Mouse (Mus musculus): ENCODE measurements at regions not wholly inside any gene's neighbourhood (a gene's known extent, or its start where the extent isn't known, plus 50 kb on each side); places are given as distances from the start of the nearest gene placed in this dataset.
A peak's percentile ranks its signal among the peaks of the same experiment; 100 is the strongest.

- Histone ChIP-seq H3K4me1 (replicated peaks) (peaks cover 52% of the 10 kb centered on the region), H3K27me3 (no peaks in the 10 kb centered on the region), H3K4me3 (no peak overlapping the region), H3K36me3 (no peaks in the 10 kb centered on the region), H3K9me3 (no peaks in the 10 kb centered on the region), H3K27ac (no peak overlapping the region), H3K4me2 (no peak overlapping the region), H3K9ac (no peak overlapping the region)
- whole genome bisulfite sequencing, result 82% methylated on average over 1 of the region's 1 CpGs
- no peak for ATAC-seq (ENCODE audit: low FRiP score)
Observed at GRCm38 (mm10) chr14:24757843-24758242, 270.9 kb downstream of the Rps24 start.

DNA sequence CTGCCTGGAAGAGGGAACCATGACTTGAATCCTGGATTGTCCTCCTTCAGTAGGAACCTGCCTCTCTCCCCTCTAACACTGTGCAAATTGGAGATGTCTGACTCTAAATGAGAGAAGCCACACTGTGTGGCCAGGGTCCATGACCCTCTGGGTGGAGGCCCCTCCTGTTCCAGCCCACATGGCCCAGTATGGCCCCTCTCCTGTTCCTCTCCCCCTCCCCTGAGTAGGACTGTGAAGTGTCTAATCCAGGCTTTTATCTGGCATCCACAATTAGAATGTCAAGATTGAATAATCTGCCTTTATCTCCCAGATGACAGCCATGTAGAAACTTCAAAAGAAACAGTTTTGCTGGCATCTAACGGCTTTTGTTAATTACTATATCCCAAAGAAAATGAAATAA lies 274.0 kb downstream of the Rps24 start:
- no peaks in the 10 kb centered on the region for H3K27me3 ChIP-seq
- H3K4me2 ChIP-seq, result no peak overlapping the region
- 0 out of 2 replicates have a peak overlapping the region, but pooled peaks have one; percentile 37 for H3K27ac ChIP-seq
- H3K4me3 ChIP-seq, result no peak overlapping the region
- no peak overlapping the region for H3K9ac ChIP-seq
- no peak for ATAC-seq (ENCODE audit: low FRiP score)
- H3K36me3 ChIP-seq, result no peaks in the 10 kb centered on the region
- H3K4me1 ChIP-seq (replicated peaks), result peaks cover 80% of the 10 kb centered on the region
- no peaks in the 10 kb centered on the region for H3K9me3 ChIP-seq
- 59% methylated on average over 1 of the region's 1 CpGs for WGBS

GRCm38 (mm10) chr14:24762468-24763274 lies 275.7 kb downstream of the Rps24 start:
- H3K27me3 ChIP-seq, result no peaks in the 10 kb centered on the region
- peaks cover 72% of the 10 kb centered on the region for H3K4me1 ChIP-seq (replicated peaks)
- no peak overlapping the region for H3K9ac ChIP-seq
- H3K27ac ChIP-seq, result peak overlapping the region; percentile 93
- no peak overlapping the region for H3K4me2 ChIP-seq
- 14% methylated on average over 7 of the region's 7 CpGs for WGBS
- no peaks in the 10 kb centered on the region for H3K9me3 ChIP-seq
- no peak overlapping the region for H3K4me3 ChIP-seq
- no peaks in the 10 kb centered on the region for H3K36me3 ChIP-seq
- peak; percentile 37; the same call in 1 of the 2 replicates for ATAC-seq (ENCODE audit: low FRiP score)

DNA sequence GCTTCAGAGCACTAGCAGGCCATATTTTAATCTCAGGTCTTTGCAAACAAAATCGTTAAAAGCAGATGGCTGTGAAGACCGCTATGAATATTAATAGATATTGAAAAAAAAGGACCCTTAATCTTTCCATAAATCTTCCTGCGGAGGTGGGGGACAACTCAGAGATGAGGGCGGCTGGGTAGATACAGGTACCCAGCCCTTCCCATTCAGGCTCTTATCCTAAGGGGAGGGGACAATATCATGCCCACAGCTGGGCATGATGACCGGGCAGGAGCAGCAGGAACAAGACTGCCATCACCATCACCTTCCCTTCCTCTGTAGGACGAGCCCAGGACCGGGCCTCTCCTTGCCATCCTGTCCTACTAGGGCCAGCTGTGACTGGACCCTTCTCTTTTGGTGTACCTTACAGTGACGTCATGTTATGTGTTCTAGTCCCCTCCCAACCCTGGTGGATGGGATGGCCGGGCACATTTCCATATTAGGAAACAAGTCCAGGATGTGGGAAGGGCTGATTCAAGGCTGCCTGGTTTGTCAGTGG lies 276.4 kb downstream of the Rps24 start:
- Histone ChIP-seq H3K9me3 (no peaks in the 10 kb centered on the region), H3K4me2 (no peak overlapping the region), H3K36me3 (no peaks in the 10 kb centered on the region), H3K27ac (peak overlapping the region; percentile 93), H3K4me1 (replicated peaks) (peaks cover 66% of the 10 kb centered on the region), H3K4me3 (no peak overlapping the region), H3K27me3 (no peaks in the 10 kb centered on the region), H3K9ac (no peak overlapping the region)
- WGBS, result 49% methylated on average over 9 of the region's 9 CpGs
- ATAC-seq (ENCODE audit: low FRiP score), result peak; percentile 59

DNA sequence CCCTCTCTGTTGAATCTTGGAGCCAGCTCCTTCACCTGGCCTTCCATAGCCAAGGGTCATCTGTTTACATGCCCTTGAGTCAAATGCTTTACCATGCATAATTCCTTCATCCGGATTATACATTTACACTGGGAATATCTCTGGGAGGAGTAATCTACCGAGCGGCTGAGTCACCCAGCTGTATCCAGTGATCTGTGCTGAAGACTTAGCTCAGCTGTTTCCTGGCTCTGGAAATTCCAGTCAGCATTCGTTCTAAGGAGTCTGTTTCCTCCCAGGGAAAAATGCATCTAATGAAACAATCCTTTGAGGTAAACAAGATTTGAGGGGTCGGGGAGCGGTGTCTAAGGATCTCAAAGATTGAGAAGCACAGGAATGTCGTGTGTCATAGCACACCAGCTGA lies 276.9 kb downstream of the Rps24 start:
- WGBS, result 47% methylated on average over 7 of the region's 7 CpGs
- no peak overlapping the region for H3K9ac ChIP-seq

DNA sequence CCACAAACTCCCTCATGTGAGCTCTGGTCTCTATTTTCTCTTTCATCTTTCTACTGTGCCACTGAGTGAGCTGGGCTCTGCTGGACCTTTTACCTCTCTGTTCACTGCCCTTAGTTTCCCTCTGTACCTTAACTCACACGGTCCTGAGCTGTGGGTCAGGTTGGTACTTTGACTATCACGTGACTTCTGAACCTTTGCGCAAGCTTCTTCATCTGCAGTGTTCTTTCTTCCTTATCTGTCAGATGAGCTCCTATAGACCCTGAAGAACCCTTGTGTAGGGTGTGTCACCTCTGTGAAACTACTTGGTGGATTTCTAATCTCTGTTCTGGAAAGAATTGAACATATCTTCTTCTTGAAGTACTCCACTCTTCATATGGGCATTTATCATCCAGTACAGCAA lies 279.3 kb downstream of the Rps24 start:
- peaks cover 70% of the 10 kb centered on the region for H3K4me1 ChIP-seq (replicated peaks)
- H3K36me3 ChIP-seq, result no peaks in the 10 kb centered on the region
- H3K27ac ChIP-seq, result peak overlapping the region; percentile 23; the same call in 1 of the 2 replicates
- H3K27me3 ChIP-seq, result no peaks in the 10 kb centered on the region
- WGBS, result 89% methylated on average over 3 of the region's 3 CpGs
- no peak for ATAC-seq (ENCODE audit: low FRiP score)
- H3K4me3 ChIP-seq, result no peak overlapping the region
- H3K9me3 ChIP-seq, result no peaks in the 10 kb centered on the region
- no peak overlapping the region for H3K9ac ChIP-seq
- H3K4me2 ChIP-seq, result no peak overlapping the region

More for the DNA sequence above, 276.9 kb downstream of the Rps24 start:
- Histone ChIP-seq H3K4me2 (no peak overlapping the region), H3K36me3 (no peaks in the 10 kb centered on the region), H3K9me3 (no peaks in the 10 kb centered on the region), H3K4me1 (replicated peaks) (peaks cover 66% of the 10 kb centered on the region), H3K27ac (peak overlapping the region; percentile 93), H3K27me3 (no peaks in the 10 kb centered on the region), H3K4me3 (no peak overlapping the region)
- no peak for ATAC-seq (ENCODE audit: low FRiP score)

- Histone ChIP-seq H3K4me2 (no peak overlapping the region), H3K27ac (no peak overlapping the region), H3K4me3 (no peak overlapping the region), H3K27me3 (no peaks in the 10 kb centered on the region), H3K36me3 (no peaks in the 10 kb centered on the region), H3K4me1 (replicated peaks) (peaks cover 68% of the 10 kb centered on the region), H3K9ac (no peak overlapping the region), H3K9me3 (no peaks in the 10 kb centered on the region)
- ATAC-seq (ENCODE audit: low FRiP score), result no peak
- whole genome bisulfite sequencing, result 87% methylated on average over 2 of the region's 2 CpGs
Observed at GRCm38 (mm10) chr14:24766690-24767089, 279.8 kb downstream of the Rps24 start.

- ATAC-seq (ENCODE audit: low FRiP score), result no peak
- WGBS, result 78% methylated on average over 5 of the region's 5 CpGs
- Histone ChIP-seq H3K4me2 (no peak overlapping the region), H3K9me3 (no peaks in the 10 kb centered on the region), H3K4me1 (replicated peaks) (peaks cover 70% of the 10 kb centered on the region), H3K36me3 (no peaks in the 10 kb centered on the region), H3K9ac (no peak overlapping the region), H3K27ac (no peak overlapping the region), H3K4me3 (no peak overlapping the region), H3K27me3 (no peaks in the 10 kb centered on the region)
Observed at GRCm38 (mm10) chr14:24767316-24767715, 280.4 kb downstream of the Rps24 start.

GRCm38 (mm10) chr14:24767964-24768363 lies 281.0 kb downstream of the Rps24 start:
- ATAC-seq (ENCODE audit: low FRiP score), result no peak
- H3K4me1 ChIP-seq (replicated peaks), result peaks cover 63% of the 10 kb centered on the region
- H3K36me3 ChIP-seq, result no peaks in the 10 kb centered on the region
- H3K9ac ChIP-seq, result no peak overlapping the region
- H3K4me2 ChIP-seq, result no peak overlapping the region
- H3K4me3 ChIP-seq, result no peak overlapping the region
- H3K27ac ChIP-seq, result no peak overlapping the region
- H3K9me3 ChIP-seq, result no peaks in the 10 kb centered on the region
- 83% methylated on average over 5 of the region's 5 CpGs for WGBS
- H3K27me3 ChIP-seq, result no peaks in the 10 kb centered on the region

DNA sequence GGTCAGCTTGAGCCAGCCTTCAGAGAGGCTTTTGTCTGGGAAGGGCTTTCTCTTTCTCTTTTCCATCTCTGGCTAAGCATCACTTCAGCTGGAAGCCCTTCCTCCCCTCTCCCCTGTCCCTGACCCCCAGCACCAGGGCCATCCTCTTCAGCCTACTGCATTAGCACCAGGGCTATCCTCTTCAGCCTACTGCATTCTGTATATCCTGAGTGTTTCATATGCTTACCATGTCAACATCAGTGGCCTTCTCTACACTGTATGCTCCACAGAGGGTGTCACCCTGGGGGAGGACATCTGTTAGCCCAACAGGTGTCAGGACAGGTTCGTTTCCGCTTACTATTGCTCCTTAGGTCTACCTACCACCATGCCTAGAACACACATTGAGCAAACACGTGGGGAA lies 282.5 kb downstream of the Rps24 start:
- H3K9me3 ChIP-seq, result no peaks in the 10 kb centered on the region
- peak; percentile 57; the same call in 1 of the 2 replicates for ATAC-seq (ENCODE audit: low FRiP score)
- H3K4me2 ChIP-seq, result no peak overlapping the region
- no peaks in the 10 kb centered on the region for H3K27me3 ChIP-seq
- H3K4me1 ChIP-seq (replicated peaks), result peaks cover 49% of the 10 kb centered on the region
- peak overlapping the region; percentile 68 for H3K27ac ChIP-seq
- H3K36me3 ChIP-seq, result no peaks in the 10 kb centered on the region
- H3K4me3 ChIP-seq, result no peak overlapping the region
- H3K9ac ChIP-seq, result no peak overlapping the region; the same call in 1 of the 2 replicates
- WGBS, result 60% methylated on average over 3 of the region's 3 CpGs

DNA sequence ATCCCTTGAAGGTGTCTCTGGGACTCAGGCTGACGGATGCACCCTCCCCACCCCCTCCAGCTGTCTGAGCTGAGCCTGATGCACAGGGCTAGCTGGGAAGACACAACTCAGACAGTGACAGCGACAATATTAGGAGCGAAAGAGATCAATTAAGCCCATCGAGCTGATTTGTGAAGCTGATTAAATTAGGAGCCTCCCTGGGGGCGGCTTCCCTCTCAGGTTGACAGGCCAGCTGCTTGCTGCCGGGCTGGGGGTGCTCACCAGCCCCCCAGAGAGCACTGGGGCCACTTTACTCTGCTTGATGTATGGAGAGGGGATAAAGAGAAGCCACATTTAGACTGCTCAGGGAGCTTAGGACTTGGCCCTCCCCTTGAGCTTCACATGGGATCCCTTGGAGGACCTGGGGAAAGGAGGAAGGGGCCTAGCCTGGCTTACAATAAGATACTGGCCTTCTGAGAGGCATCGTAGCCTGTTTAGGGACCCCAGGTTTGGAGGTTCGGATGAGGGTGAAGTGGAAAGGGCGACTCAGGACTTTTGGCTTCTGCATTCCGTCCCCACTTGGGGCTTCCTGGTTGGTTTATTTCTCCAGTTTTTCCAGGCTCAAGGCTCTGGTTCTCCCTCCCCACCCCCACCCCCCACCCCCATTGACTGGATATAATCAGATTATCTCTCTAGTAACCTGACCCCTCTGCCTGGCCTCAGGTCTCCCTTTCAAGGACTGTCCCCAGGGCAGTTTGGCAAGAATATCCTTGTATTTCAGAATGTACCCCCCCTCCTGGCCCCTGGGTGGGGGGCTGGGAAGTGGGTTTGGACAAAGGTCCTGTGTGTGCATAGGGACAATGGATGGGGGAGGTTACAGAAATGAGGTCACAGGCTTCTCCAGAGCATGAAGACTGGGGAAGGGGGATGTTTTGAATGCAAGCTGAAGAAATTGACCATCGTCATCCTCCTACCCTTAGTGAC lies 283.4 kb downstream of the Rps24 start:
- ATAC-seq (ENCODE audit: low FRiP score), result peak; percentile 46; the same call in 1 of the 2 replicates
- H3K4me3 ChIP-seq, result no peak overlapping the region
- no peak overlapping the region; the same call in 1 of the 2 replicates for H3K9ac ChIP-seq
- H3K4me1 ChIP-seq (replicated peaks), result peaks cover 42% of the 10 kb centered on the region
- no peak overlapping the region for H3K4me2 ChIP-seq
- peak overlapping the region; percentile 68 for H3K27ac ChIP-seq
- H3K27me3 ChIP-seq, result no peaks in the 10 kb centered on the region
- WGBS, result 25% methylated on average over 11 of the region's 11 CpGs
- H3K9me3 ChIP-seq, result no peaks in the 10 kb centered on the region
- H3K36me3 ChIP-seq, result no peaks in the 10 kb centered on the region

- no peaks in the 10 kb centered on the region for H3K9me3 ChIP-seq
Observed at GRCm38 (mm10) chr14:24771663-24772062, 284.7 kb downstream of the Rps24 start.

More at GRCm38 (mm10) chr14:24771663-24772062, 284.7 kb downstream of the Rps24 start:
- WGBS, result 86% methylated on average over 1 of the region's 1 CpGs
- H3K27ac ChIP-seq, result peak overlapping the region; percentile 68; the same call in 1 of the 2 replicates
- H3K4me1 ChIP-seq (replicated peaks), result peaks cover 34% of the 10 kb centered on the region
- H3K36me3 ChIP-seq, result no peaks in the 10 kb centered on the region
- ATAC-seq (ENCODE audit: low FRiP score), result no peak
- no peaks in the 10 kb centered on the region for H3K27me3 ChIP-seq
- H3K4me2 ChIP-seq, result no peak overlapping the region
- H3K4me3 ChIP-seq, result no peak overlapping the region
- H3K9ac ChIP-seq, result no peak overlapping the region

Measured in hindbrain, embryonic 13.5 days (tissue).